Comparison of ENCODE assay signal across 11 mouse cellular contexts in the genomic region with DNA sequence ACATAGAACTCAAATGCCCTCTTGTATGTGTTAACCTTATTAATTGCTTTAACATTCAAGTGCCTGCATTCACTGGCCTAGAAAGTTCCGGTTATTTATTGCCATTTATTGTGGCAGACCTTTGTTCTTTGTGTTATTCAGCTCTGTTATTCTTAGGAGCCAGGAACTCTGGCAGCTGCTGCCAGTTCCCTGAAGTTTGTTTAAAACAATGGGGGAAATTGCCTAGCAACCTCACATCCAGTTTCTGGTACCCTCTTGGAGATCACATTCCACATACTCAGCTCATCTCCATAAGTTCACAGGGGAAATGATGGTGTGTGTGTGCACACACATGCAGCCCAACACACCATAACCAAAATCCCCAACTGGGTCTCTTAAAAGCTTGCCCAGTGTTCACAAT.
DNase-seq lines count a peak whose midpoint lies in the region; ATAC-seq lines count a peak whose summit lies in the region.
"Had no signal": no experiment of that assay in that cellular context is flagged by ENCODE, and none has a peak within 500 bp of the region (broad histone marks: within the 10 kb centered on the region; RNA-seq: fewer than 3 reads in every experiment).

No protein-coding gene starts in this region.

- DNase-seq in brain, embryonic 18.5 days (ENCODE audit: low read depth, low spot score) = peak; percentile 16
- DNase-seq in embryo, embryonic 9.5 days (ENCODE audit: extremely low spot score) = peak; percentile 15
- no peak for DNase-seq in c-Kit-positive CD71-positive TER-119-positive erythroid progenitor cells, embryonic 14.5 days (ENCODE audit: low spot score)
- no peak for DNase-seq in kidney, postnatal 14 days
- DNase-seq: liver, postnatal 0 days; thymus, postnatal 36 days had no signal

- H3K4me3 ChIP-seq in hindbrain, embryonic 12.5 days = no peak overlapping the region
- no peak overlapping the region for H3K4me3 ChIP-seq in midbrain, embryonic 16.5 days (ENCODE audit: low read depth, low read length)
- H3K4me3 ChIP-seq: heart, embryonic 10.5 days; limb, embryonic 10.5 days had no signal

- H3K4me1 ChIP-seq in hindbrain, embryonic 12.5 days = peaks cover 9% of the 10 kb centered on the region; the same call in 1 of the 2 replicates
- H3K4me1 ChIP-seq in midbrain, embryonic 16.5 days (ENCODE audit: control insufficient read depth, insufficient read depth, low read length) = peaks cover 3% of the 10 kb centered on the region; the same call in 1 of the 2 replicates
- H3K4me1 ChIP-seq: heart, embryonic 10.5 days had no signal

- H3K27ac ChIP-seq in hindbrain, embryonic 12.5 days = no peak overlapping the region
- H3K27ac ChIP-seq in midbrain, embryonic 16.5 days (ENCODE audit: low read length) = no peak overlapping the region
- H3K27ac ChIP-seq: heart, embryonic 10.5 days; limb, embryonic 10.5 days had no signal

- peak; percentile 90 for ATAC-seq in hindbrain, embryonic 12.5 days (ENCODE audit: low FRiP score)
- ATAC-seq in midbrain, embryonic 16.5 days = peak; percentile 48; the same call in 1 of the 2 replicates
- ATAC-seq in monocyte, adult 5-6 weeks (replicated peaks; ENCODE audit: insufficient number of reproducible peaks, low FRiP score, low TSS enrichment, poor library complexity, severe bottlenecking) = no peak
- ATAC-seq: liver, postnatal 0 days had no signal

- no peak overlapping the region for H3K4me2 ChIP-seq in hindbrain, embryonic 12.5 days (replicated peaks)
- no peak overlapping the region for H3K4me2 ChIP-seq in midbrain, embryonic 16.5 days (ENCODE audit: low read length)

- H3K9me3 ChIP-seq in hindbrain, embryonic 12.5 days (replicated peaks) = no peaks in the 10 kb centered on the region
- no peaks in the 10 kb centered on the region for H3K9me3 ChIP-seq in midbrain, embryonic 16.5 days (replicated peaks; ENCODE audit: control insufficient read depth, low read length, poor library complexity, severe bottlenecking)
- H3K9me3 ChIP-seq: heart, embryonic 10.5 days; limb, embryonic 10.5 days had no signal

- WGBS in hindbrain, embryonic 12.5 days = 14% methylated on average over 1 of the region's 1 CpGs
- whole genome bisulfite sequencing in midbrain, embryonic 16.5 days = 11% methylated on average over 1 of the region's 1 CpGs

- no peaks in the 10 kb centered on the region for H3K36me3 ChIP-seq in hindbrain, embryonic 12.5 days
- no peaks in the 10 kb centered on the region for H3K36me3 ChIP-seq in midbrain, embryonic 16.5 days (ENCODE audit: control insufficient read depth, insufficient read depth, low read length)
- H3K36me3 ChIP-seq: heart, embryonic 10.5 days; limb, embryonic 10.5 days had no signal

- H3K27me3 ChIP-seq in hindbrain, embryonic 12.5 days = no peaks in the 10 kb centered on the region
- no peaks in the 10 kb centered on the region for H3K27me3 ChIP-seq in midbrain, embryonic 16.5 days (ENCODE audit: control insufficient read depth, insufficient read depth, low read depth, low read length)

- no peak overlapping the region for H3K9ac ChIP-seq in hindbrain, embryonic 12.5 days
- no peak overlapping the region for H3K9ac ChIP-seq in midbrain, embryonic 16.5 days (ENCODE audit: low read depth, low read length)
- H3K9ac ChIP-seq: liver, postnatal 0 days had no signal

Comparison
In these comparisons a context has a peak if more than half of its experiments do, and no peak if none do; other contexts are left out.
1. DNase-seq: peak in brain, embryonic 18.5 days (single experiment) and embryo, embryonic 9.5 days (single experiment); none in c-Kit-positive CD71-positive TER-119-positive erythroid progenitor cells, embryonic 14.5 days (single experiment) and kidney, postnatal 14 days (single experiment).